Mouse (Mus musculus) right cerebral cortex, postnatal 4 days (tissue): ENCODE measurements around the gene C5ar2.
"Not testable (repeated sequence)": the region's sequence is repeated elsewhere in the genome, so short reads cannot be mapped to it uniquely, and the experiment has no call there.

Source experiments
- DNase-seq: peaks from one replicate; pipeline ENCODE4 v3.0.0-alpha.2; 2022

The C5ar2 gene

DNA sequence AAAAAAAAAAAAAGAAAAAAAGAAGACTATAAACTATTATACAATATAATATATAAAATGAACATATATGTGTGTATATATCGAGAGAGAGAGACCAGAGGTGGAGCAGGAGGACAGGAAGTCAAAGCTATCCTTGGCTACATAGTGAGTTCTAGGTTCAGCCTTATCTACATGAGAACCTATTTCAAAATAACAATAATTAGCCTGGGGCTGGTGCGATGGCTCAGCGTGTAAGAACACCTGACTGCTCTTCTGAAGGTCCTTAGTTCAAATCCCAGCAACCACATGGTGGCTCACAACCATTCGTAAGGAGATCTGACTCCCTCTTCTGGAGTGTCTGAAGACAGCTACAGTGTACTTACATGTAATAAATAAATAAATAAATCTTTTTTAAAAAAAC lies 12.0 kb upstream of the C5ar2 start:
- not testable (repeated sequence) for DNase-seq

GRCm38 (mm10) chr7:16254195-16254594 lies 10.2 kb upstream of the C5ar2 start:
- no peak for DNase-seq

- no peak for DNase-seq
Observed at GRCm38 (mm10) chr7:16250687-16251086, 6.7 kb upstream of the C5ar2 start.

GRCm38 (mm10) chr7:16245958-16246357 lies 2.0 kb upstream of the C5ar2 start:
- DNase-seq: no peak

DNA sequence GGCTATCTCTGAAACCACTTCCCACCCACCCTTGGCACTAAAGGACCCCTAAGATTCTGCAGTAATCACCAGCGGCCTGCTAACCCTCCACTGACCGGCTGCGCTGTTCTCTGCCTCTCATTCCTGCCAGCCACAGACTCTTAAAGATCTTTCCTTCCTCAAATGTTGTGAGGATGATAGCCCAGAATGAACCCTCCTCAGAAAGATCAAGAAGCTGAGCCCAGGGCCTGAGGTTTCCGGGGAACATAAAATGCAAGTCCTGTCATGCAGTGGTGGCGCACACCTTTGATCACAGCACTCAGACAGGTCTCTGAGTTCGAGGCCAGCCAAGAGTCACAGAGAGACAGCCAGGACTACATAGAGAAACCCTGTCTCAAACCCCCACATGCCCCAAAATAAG lies 1.8 kb downstream of the C5ar2 start:
- no peak for DNase-seq

DNA sequence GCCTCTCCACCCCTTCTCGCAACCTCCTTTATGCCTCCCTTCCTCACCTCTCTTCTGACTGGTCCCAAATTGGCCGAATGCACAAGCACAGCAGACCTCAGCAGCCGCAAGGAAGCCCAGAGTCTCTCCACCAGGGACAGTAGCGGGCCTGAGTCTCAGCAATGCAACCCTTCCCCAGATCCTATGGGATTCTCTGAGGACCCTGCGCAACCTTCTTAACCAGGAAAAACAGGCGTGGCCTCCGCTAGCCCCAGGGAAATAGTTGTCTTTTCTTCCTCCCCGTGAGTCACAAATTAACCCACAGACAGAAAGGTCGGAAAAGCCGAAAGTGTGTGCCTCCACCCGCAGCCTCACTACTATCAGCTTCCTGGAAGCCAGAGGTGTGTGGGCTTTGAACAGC lies 2.2 kb downstream of the C5ar2 start:
- DNase-seq: no peak

DNA sequence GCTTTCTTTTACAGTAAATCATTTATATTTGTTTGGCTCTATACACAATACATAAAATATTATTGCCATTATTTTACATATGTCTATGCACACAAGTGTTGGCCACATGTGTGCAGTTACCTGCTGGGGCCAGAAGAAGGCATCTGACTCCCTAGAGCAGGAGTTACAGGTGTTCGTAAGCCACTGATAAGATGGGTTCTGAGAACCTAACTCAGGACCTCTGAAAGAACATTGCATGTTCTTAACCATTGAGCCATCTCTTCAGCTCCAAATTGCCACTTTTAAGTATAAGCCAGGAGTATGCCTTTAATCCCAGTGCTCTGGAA lies 3.0 kb downstream of the C5ar2 start:
- DNase-seq: no peak

DNA sequence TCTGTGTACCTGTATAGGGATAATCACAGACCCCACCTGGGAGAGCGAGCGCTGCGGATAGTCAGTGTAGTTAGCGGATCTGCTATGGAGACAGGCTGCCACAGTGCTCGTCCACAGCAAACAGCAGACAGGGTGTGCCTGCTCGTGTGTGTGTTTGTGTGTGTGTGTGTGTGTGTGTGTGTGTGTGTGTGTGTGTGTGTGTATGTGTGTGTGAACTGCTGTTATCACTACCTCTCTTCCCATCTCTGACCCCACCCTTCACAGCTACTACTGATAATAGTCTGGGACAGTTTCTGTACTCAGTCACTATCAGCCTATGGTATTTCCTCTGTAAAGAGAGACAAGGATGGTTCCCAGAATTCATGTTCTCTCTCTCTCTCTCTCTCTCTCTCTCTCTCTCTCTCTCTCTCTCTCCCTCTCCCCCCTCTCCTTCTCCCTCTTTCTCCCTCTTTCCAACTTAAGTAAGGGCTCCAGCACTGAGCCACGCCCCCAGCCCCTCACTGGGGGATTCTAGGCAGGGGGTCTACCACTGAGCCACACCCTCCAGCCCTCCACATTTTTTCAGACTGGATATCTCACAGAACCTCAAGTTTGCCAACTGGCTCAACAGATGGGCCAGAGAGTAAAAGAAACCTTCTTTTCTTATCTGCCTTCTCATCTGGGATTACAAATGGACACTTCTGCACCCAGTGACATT lies 3.5 kb downstream of the C5ar2 start:
- no peak for DNase-seq

DNA sequence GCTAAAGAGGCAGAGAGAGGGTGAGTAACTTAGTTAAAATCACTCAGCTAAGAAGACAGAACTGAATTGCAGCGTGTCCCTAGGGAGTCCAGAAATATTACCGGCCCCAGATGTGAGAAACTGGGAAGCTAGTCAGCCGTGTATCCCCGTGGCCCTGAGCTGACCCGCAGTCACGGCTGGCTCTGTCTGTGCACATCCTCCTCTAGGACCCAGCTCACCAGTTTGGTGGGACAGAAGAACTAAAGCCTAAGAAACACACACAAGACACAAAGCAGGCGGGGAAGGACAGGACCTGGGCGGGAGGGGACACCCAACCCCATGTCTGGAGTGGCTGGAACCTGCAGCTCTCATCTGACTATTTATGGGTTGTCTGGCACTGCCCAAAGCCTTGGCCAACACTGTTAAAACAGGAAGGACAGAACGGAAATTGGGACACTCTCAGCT lies 4.4 kb downstream of the C5ar2 start:
- no peak for DNase-seq

DNA sequence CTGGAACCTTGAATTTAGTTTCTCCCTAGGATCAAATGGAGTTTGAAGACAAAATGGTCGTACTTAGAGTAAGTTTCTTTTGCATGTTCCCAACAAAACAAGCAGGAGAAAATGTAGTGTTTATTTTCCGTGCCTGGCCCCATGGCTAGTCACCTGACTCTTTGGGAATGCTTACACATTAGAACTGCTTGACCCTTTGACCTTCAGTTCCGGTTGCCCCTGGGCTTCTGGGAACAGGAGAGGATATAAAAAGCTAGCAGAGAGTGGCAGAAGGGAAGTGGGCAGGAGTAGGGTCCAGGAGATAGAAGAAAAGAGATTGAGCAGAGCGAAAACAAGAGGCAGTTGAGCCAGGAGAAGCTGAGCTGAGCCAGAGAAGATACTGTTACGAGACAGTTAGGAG lies 14.1 kb downstream of the C5ar2 start:
- no peak for DNase-seq

GRCm38 (mm10) chr7:16221582-16222272 lies 22.2 kb downstream of the C5ar2 start, which contains the start of gene Dhx34:
TSS of gene Dhx34 (minus strand) at chr7:16222037.
- DNase-seq: peak; percentile 96

DNA sequence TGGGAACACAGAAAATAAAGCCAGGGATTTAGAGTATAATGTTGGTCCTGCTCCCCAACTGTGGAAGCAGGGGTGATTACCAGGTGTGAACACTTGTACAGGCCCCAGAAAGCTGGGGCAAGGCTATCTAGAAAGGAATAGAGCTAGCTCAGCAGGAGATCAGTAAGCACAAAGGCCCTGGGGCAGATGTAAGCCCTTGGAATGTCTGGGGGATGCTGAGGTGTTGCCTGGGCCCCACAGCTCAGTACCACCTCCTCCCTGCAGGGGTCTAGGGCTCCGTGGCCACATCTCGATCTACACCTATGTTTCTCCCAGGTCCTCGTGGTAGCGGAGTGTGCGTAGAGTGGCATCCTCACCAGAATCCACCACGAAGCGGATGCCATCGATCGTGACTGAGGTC lies 30.0 kb downstream of the C5ar2 start:
- DNase-seq: no peak

- DNase-seq: no peak
Observed at GRCm38 (mm10) chr7:16213196-16213595, 30.8 kb downstream of the C5ar2 start.

DNA sequence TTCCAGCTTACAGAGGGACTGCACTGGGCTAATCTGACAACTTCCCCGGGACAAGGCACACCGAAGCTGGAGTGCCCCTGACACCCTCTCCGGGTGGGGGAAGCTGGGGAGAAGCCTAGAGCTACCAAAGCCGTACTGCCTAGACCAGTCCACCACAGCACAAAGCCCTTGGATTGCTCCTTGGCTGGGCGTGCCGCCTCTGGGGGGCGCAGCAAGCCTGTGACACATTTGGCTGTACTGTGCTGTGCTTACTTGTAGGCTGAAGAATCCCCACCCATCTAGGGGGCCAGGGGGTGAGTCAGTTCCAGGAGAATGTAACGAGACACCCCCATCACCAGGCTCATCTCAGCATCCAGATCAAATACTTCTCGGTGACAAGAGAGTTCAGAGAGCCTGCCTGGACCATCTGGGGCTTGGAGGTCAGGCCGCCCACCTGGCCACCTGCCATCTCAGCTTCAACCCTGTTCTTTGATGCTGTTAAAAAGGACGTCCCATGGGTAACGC lies 33.0 kb downstream of the C5ar2 start:
- DNase-seq: no peak

DNA sequence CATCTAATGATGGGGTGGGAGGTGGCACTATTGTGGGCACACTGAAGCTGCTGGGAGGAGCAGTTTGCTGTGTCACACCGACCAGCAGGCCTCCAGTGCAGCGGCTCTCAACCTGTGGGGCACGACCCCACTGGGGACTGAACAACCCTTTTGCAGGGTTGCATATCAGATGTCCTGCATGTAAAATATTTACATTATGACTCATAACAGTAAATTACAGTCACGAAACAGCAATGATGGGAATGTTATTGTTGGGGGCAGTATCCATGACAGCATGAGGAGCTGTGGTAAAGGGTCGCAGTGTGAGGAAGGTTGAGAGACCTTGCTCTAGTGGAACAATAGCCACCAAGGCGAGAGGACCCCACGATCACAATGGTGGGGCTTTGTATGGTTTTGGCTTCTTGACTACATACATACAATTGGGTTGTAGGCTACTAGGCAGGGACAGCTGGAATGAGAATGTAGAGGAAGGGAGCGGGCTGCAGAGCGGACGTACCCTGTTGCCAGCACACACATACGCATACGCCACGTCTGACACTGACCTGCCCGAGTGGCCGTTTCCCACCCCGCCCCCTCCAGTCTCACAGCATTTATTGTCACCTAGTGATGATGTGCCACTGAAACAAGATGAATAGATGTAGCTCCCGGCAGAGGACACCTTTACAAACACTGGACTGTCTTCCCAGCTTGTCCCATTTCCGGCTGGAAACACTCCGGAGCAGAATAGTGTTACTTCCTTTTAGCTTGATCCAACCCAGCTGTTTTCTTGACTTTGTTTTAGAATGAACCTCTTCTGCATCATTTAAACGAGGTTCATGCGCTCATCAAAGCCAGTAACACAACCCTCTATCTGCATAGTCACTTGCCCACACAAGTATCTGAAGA lies 34.9 kb downstream of the C5ar2 start:
- DNase-seq: no peak

- DNase-seq: no peak
Observed at GRCm38 (mm10) chr7:16207496-16207895, 36.5 kb downstream of the C5ar2 start.

DNA sequence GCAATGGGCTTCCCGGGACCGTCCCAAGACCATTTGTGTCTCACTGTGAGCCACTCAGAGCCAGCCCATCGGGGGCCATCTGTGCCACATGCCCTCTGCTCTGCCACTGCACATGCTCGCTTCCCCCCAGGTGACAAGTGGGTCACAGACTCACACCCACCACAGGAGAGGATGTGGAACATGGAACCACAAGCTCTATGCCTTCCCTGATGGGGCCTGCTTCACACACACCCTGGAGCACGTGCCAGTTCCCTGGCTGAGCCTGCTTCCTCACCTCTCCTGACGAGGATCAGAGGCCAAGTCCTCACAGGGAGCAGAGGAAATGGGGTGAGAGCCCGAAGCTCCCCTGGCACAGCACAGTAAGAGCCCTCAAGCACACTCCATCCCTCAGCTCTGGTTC lies 36.9 kb downstream of the C5ar2 start:
- no peak for DNase-seq

- no peak for DNase-seq
Observed at GRCm38 (mm10) chr7:16204791-16205190, 39.2 kb downstream of the C5ar2 start.

DNA sequence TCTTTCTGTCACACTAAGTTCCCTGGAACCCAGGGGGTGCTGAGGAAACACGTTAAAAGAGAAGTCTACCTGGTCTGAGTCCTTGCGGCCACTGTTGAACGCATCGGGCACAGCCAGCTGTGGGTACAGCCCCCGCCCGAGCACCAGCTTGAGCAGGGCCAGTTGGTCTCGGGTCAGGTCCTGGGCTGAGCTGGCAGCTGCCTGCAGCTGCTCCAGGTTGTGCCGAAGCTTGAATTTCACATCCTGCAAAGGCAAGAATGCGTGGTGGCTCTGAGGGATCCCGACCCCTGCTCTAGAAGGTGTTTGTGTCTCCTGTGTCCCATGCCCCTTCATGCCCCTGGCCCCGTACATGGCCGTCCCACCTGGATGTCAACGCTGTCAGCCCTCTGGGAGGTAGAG lies 40.5 kb downstream of the C5ar2 start:
- DNase-seq: no peak

GRCm38 (mm10) chr7:16202756-16203504 lies 41.0 kb downstream of the C5ar2 start:
- DNase-seq: no peak

GRCm38 (mm10) chr7:16201136-16201535 lies 42.8 kb downstream of the C5ar2 start:
- no peak for DNase-seq

DNA sequence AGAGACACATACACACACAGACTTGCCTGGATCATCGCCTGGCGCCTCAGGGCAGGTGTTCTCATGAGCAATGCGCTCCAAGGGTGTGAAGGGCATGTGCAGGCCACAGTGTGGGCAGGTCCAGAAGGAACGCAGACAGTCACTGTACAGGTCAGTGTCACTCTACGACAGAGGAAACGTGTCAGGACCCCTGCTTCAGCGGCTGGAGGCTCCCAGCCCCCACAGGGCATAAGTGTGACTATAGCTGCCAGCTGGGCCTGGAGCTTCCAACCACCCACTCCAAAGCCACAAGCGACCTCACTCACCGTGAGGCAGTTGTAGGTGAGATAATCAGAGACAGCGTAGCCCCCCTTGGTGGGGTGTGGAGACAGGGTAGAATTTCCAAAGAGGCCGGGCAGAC lies 45.4 kb downstream of the C5ar2 start:
- DNase-seq: no peak

DNA sequence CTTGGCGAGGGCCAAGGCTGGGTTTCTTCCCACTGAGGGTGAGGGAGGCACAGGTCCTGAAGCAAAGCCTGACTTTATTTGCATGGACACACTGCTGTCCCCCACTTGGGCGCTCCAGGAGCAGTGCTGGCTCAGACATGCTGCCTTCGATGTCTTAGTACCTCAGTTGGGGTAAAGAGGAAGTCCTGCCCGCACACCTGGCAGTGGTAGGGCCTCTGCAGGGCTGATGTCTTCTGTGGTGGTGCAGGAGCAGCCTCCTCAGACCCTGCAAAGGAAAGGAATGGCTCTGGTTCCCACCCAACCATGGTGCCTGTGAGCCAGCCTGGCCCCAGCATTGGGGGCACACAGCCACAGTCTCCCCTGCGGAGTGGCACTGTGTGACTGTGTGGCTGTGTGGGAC lies 46.8 kb downstream of the C5ar2 start:
- DNase-seq: no peak
